Mouse (Mus musculus): ENCODE data around the gene Taar5.

DNA sequence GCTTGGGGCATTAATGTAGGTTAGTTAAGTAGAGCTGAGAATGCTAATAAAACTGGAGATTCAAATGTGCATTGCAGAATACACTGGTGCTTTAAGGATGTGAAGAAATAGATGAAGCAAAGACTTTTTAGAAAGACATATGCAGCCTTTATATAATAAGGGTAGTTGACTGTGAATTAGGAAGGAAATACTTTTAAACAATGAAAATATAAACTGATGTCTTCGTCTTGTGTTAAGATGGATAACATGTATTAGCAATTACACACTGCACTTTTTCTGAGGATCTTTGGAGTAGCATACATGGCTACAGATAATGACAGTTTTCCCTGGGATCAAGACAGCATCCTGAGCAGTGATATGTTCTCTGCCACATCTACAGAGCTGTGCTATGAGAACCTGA is 29.1 kb downstream of the Taar5 start, which contains the start of gene Taar7b:
- TF ChIP-seq POLR2A (IDR thresholded peaks at IDR 0.05; ENCODE audit: insufficient read depth, low read depth, low read length) = no peak
- TF ChIP-seq CTCF (IDR thresholded peaks at IDR 0.05; ENCODE audit: insufficient read depth, low read depth, low read length) = no peak
